Mouse (Mus musculus): ENCODE measurements around the gene Ece1.

GRCm38 (mm10) chr4:138005781-138006180, 143.7 kb downstream of the Ece1 start:
- TF ChIP-seq CTCF (IDR thresholded peaks at IDR 0.05; ENCODE audit: low read depth, low read length) (no peak), GATA1 (IDR thresholded peaks at IDR 0.05; ENCODE audit: borderline replicate concordance, low read length) (no peak)

All from G1E (cell line).